Mouse (Mus musculus) spleen, adult 2 months (tissue): Measurements from ENCODE around the gene Adora1.

Experiments
- CTCF ChIP-seq: fragments of 200-500 bp; IDR thresholded peaks from 2 replicates; pipeline ENCODE4 v1.5.1; 2011; ENCODE audit warnings: mild to moderate bottlenecking, inconsistent platforms; ENCODE audit not compliant: insufficient read depth, insufficient read length, insufficient replicate concordance; ENCODE audit errors: extremely low read depth
- POLR2A ChIP-seq: fragments of 200-500 bp; IDR thresholded peaks from 2 replicates; pipeline ENCODE4 v1.6.1; 2011; ENCODE audit warnings: low read depth, low read length, inconsistent platforms

- TF ChIP-seq CTCF (no peak), POLR2A (no peak)
These were observed 81.1 kb downstream of the Adora1 start for GRCm38 (mm10) chr1:134154121-134154520.
